Mouse (Mus musculus) c-Kit-positive CD71-negative TER-119-negative erythroid progenitor cells, embryonic 14.5 days (primary cell): ENCODE results near the gene Vhl.
"Not testable (repeated sequence)": the region's sequence is repeated elsewhere in the genome, so short reads cannot be mapped to it uniquely, and the experiment has no call there.

Source experiments
- DNase-seq: peaks from one replicate; pipeline ENCODE4 v3.0.0-alpha.2; 2013; ENCODE audit warnings: low read depth

Gene Vhl

GRCm38 (mm10) chr6:113661353-113662241 is 37.8 kb downstream of the Vhl start:
- no peak for DNase-seq

GRCm38 (mm10) chr6:113662964-113663700 is 39.4 kb downstream of the Vhl start:
- no peak for DNase-seq

GRCm38 (mm10) chr6:113664305-113664704 is 40.5 kb downstream of the Vhl start:
- DNase-seq = no peak

GRCm38 (mm10) chr6:113667611-113668122 is 43.9 kb downstream of the Vhl start:
- DNase-seq = no peak

GRCm38 (mm10) chr6:113668287-113669154 is 44.8 kb downstream of the Vhl start:
- DNase-seq = no peak

- no peak for DNase-seq
Observed at GRCm38 (mm10) chr6:113669821-113670220, 46.1 kb downstream of the Vhl start.

- DNase-seq = not testable (repeated sequence)
Observed at GRCm38 (mm10) chr6:113672029-113672428, 48.3 kb downstream of the Vhl start.

- no peak for DNase-seq
Observed at GRCm38 (mm10) chr6:113672989-113673388, 49.2 kb downstream of the Vhl start.

- no peak for DNase-seq
Observed at GRCm38 (mm10) chr6:113675234-113675633, 51.5 kb downstream of the Vhl start.

- no peak for DNase-seq
Observed at GRCm38 (mm10) chr6:113675991-113676390, 52.2 kb downstream of the Vhl start.

- DNase-seq = no peak
Observed at GRCm38 (mm10) chr6:113677070-113677734, 53.4 kb downstream of the Vhl start.

- no peak for DNase-seq
Observed at GRCm38 (mm10) chr6:113678246-113679012, 54.7 kb downstream of the Vhl start.

- no peak for DNase-seq
Observed at GRCm38 (mm10) chr6:113679993-113680566, 56.3 kb downstream of the Vhl start.
